Mouse (Mus musculus) heart, adult 2 months (tissue): ENCODE results near the gene Trim25. TPM values are rescaled to one million over a fixed set of nuclear protein-coding genes. Genes with fewer than 3 reads are reported as not detected.

Experiments used
- DNase-seq, 2 experiments: peaks; one replicate each; pipeline ENCODE4 v3.0.0; 2021
- H3K27ac ChIP-seq: fragments of 200-600 bp; 2 replicates; pipeline ENCODE4 v1.8.1; 2022
- H3K27me3 ChIP-seq: fragments of 200-500 bp; 2 replicates; pipeline ENCODE4 v1.6.1; 2012; ENCODE audit warnings: mild to moderate bottlenecking, low read length, inconsistent platforms, mixed read lengths; ENCODE audit not compliant: control insufficient read depth, insufficient read depth
- H3K36me3 ChIP-seq: fragments of 200-500 bp; 2 replicates; pipeline ENCODE4 v1.6.1; 2012; ENCODE audit warnings: low read length, inconsistent platforms; ENCODE audit not compliant: control insufficient read depth, insufficient read depth
- H3K4me1 ChIP-seq: fragments of 200-500 bp; 2 replicates; pipeline ENCODE4 v1.6.1; 2011; ENCODE audit warnings: low read length; ENCODE audit not compliant: control insufficient read depth, insufficient read depth
- H3K4me3 ChIP-seq: fragments of 200-600 bp; 2 replicates; pipeline ENCODE4 v1.8.1; 2022
- H3K79me2 ChIP-seq: fragments of 200-500 bp; replicated peaks from 2 replicates; pipeline ENCODE4 v1.6.1; 2012; ENCODE audit warnings: mild to moderate bottlenecking, inconsistent platforms, low read length, moderate library complexity, mixed read lengths; ENCODE audit not compliant: control insufficient read depth, insufficient read depth
- H3K9ac ChIP-seq: fragments of 200-500 bp; 2 replicates; pipeline ENCODE4 v1.6.1; 2012; ENCODE audit warnings: low read depth, mild to moderate bottlenecking, control low read depth, inconsistent platforms, low read length, mixed read lengths
- CTCF ChIP-seq: fragments of 200-600 bp; IDR thresholded peaks from 2 replicates; pipeline ENCODE4 v1.8.1; 2022; ENCODE audit warnings: antibody characterized with exemption, mild to moderate bottlenecking, moderate library complexity
- EP300 ChIP-seq: fragments of 200-500 bp; IDR thresholded peaks from 2 replicates; pipeline ENCODE4 v1.6.1; 2011; ENCODE audit warnings: low read depth, low read length, control low read depth; ENCODE audit not compliant: insufficient read depth
- POLR2A ChIP-seq: fragments of 200-500 bp; IDR thresholded peaks from 2 replicates; pipeline ENCODE4 v1.6.1; 2011; ENCODE audit warnings: mild to moderate bottlenecking, low read depth, low read length, control low read depth; ENCODE audit not compliant: insufficient read depth
- WGBS: fragments of 180-500 bp; shearing (Covaris S2); methylation state at CpG from one replicate; pipeline ENCODE4 v1.1.7; 2018; 5-methylcytosine and 5-hydroxymethylcytosine counted together
- intact Hi-C: fragments of 180-260 bp; cut with DNase I; formaldehyde crosslinking; loops from one replicate; pipeline ENCODE4 v1.15.1; 2025
- polyA plus RNA-seq: library from polyadenylated mRNA; depleted of rRNA; stranded (reverse); fragments of >200 nt; gene quantifications from 2 replicates; pipeline ENCODE4 v1.2.3, GENCODE M21; 2012; rRNA removed
- total RNA-seq, 2 experiments: library from RNA; stranded (reverse); gene quantifications; 2 replicates each; pipeline ENCODE4 v1.2.3; 2021

The Trim25 gene
- total and polyA plus RNA-seq, 3 experiments = 13.6 to 24.3 (median 17.7) TPM

DNA sequence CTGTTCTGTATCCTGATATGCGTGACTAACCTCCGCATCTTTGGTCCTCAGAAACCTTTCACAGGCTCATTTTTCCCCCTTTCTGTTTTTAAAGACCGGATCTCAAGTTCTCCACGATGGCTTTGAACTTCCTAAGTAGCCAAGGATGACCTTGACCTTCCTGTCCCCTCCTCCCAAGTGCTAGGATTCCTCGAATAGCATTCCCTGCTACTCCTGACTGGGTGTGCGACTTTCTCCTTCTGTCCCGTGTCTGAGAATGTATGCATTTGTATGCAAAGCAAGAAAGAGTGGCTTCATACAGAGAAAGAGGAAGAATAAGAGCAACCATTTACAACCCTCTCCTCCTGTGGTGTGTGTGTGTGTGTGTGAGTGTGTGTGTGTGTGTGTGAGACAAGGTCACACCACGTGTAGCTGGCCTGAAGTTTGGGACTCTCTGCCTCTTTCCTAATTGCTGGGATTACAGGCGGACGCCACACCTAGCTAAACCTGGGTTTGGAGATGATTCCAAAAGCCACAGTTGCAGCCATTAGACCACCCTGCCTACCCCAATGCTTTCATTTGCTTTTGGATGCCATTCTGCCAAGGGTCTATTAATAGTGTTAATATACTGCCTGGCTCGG, 68.8 kb downstream of the Trim25 start:
- intact Hi-C loops = no loop called here
- H3K9ac ChIP-seq = no peak overlapping the region
- no peaks in the 10 kb centered on the region for H3K27me3 ChIP-seq
- peak in 1 of 2 experiments; percentile 30 for DNase-seq
- no peaks in the 10 kb centered on the region; the same call in 1 of the 2 replicates for H3K36me3 ChIP-seq
- H3K27ac ChIP-seq = peak overlapping the region; percentile 87
- H3K4me3 ChIP-seq = no peak overlapping the region
- no peaks in the 10 kb centered on the region for H3K79me2 ChIP-seq
- 57% methylated on average over 11 of the region's 11 CpGs for WGBS
- peaks cover 11% of the 10 kb centered on the region; the same call in 1 of the 2 replicates for H3K4me1 ChIP-seq
- TF ChIP-seq EP300 (no peak), POLR2A (no peak), CTCF (no peak)

DNA sequence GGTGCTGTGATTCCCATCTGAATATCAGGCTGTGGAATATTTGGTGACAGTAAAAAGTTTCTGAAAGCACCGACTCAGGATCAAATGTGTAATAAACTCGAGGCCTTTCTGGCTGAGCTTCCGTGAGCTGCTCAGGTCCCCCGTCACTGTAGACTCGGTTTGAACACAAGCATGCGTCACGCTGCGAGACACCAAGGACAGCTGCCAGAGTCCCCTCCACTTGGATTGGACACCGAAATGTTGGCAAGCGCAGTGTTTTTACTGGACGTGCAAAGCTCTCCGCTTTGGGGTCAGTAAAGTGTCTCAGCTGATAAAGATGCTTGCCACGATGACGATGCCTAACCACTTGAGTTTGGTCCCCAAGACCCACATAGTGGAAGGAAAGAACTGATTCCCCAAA, 69.5 kb downstream of the Trim25 start:
- Histone ChIP-seq H3K36me3 (no peaks in the 10 kb centered on the region; the same call in 1 of the 2 replicates), H3K9ac (no peak overlapping the region), H3K4me3 (no peak overlapping the region), H3K27ac (peak overlapping the region; percentile 87), H3K79me2 (no peaks in the 10 kb centered on the region), H3K4me1 (peaks cover 11% of the 10 kb centered on the region; the same call in 1 of the 2 replicates), H3K27me3 (no peaks in the 10 kb centered on the region)
- TF ChIP-seq POLR2A (no peak), EP300 (no peak), CTCF (no peak)
- peak; percentile 48 to 66 for DNase-seq
- WGBS = 48% methylated on average over 14 of the region's 14 CpGs
- intact Hi-C loops = loop anchor here (1.0 kb wide), 1 partner anchor 79 kb away; no protein-coding TSS in a partner anchor

DNA sequence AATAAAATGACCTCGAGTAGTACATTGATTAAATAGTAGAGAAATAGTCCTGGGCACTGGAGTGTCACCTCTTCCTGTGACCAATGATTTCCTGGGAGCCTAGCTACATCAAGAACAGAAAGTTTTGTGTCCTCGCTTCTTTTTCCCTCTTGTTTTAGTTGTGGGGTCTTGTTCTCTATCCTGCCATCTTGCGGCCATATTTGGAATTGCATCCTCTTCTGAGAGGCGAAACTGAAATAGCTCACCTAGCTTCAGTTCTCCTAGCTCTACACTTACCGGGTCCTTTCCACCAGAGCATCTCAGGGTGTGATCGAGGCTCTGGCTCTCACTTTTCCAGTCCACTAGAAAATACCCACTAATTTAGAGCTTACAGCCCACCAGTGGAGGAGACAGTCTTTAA, 70.1 kb downstream of the Trim25 start:
- H3K4me3 ChIP-seq = no peak overlapping the region
- H3K79me2 ChIP-seq = no peaks in the 10 kb centered on the region
- peak overlapping the region; percentile 87 for H3K27ac ChIP-seq
- peak; percentile 55 to 62 for DNase-seq
- peaks cover 11% of the 10 kb centered on the region; the same call in 1 of the 2 replicates for H3K4me1 ChIP-seq
- no peak overlapping the region for H3K9ac ChIP-seq
- intact Hi-C loops = loop anchor here (1.0 kb wide), 1 partner anchor 80 kb away; no protein-coding TSS in a partner anchor
- no peaks in the 10 kb centered on the region; the same call in 1 of the 2 replicates for H3K36me3 ChIP-seq
- no peaks in the 10 kb centered on the region for H3K27me3 ChIP-seq
- TF ChIP-seq CTCF (peak; percentile 98), EP300 (no peak)
- 18% methylated on average over 6 of the region's 6 CpGs for WGBS

Other genes starting within 250 kb of the Trim25 start
- gene Akap1, start 134.8 kb upstream of the Trim25 start, total RNA-seq = 100 to 1,000 TPM; 140 to 141 TPM
- 125 and 178 TPM in 2 replicates for gene Akap1, start 134.8 kb upstream of the Trim25 start, polyA plus RNA-seq
- gene Scpep1, start 43.9 kb upstream of the Trim25 start, total RNA-seq = 10 to 100 TPM; 15.3 to 16.3 TPM
- 11.1 and 13.5 TPM in 2 replicates for gene Scpep1, start 43.9 kb upstream of the Trim25 start, polyA plus RNA-seq
- gene Elobl, start 32.4 kb upstream of the Trim25 start, total RNA-seq = not detected
- 0.56 TPM in 1 of 2 replicates, not detected in the other for gene Elobl, start 32.4 kb upstream of the Trim25 start, polyA plus RNA-seq
- 1 to 10 TPM; 4.8 TPM for gene Coil, start 29.1 kb upstream of the Trim25 start, total RNA-seq
- 2.8 and 4.7 TPM in 2 replicates for gene Coil, start 29.1 kb upstream of the Trim25 start, polyA plus RNA-seq
- gene Dgke, start 67.5 kb downstream of the Trim25 start, total RNA-seq = 10 to 100 TPM in 1 of 2 experiments, 1 to 10 TPM in 1; 9.3 to 12.4 TPM
- gene Dgke, start 67.5 kb downstream of the Trim25 start, polyA plus RNA-seq = 5.6 and 8.2 TPM in 2 replicates
- gene Gm525, start 74.5 kb downstream of the Trim25 start, total RNA-seq = not detected
- gene Gm525, start 74.5 kb downstream of the Trim25 start, polyA plus RNA-seq = 0.27 TPM in 1 of 2 replicates, not detected in the other